In the genomic region with DNA sequence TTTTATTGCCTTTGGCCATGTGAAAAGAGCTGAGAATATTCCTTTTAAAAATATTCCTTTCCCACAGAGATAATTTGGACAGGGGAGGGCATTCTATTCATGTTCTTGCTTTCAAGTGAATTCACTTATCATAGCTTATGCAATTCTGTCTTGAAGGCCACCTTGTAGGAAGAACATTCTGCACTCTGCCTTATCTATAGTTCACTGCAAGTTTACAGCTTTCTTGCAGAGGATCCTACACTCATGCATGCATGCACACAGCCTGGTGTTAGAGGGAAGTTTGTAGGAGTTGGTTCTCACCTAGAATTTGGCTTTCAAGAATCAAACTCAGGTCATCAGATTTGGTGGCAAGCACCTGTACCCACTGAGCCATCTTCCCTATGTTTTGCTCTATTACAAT, we compare ENCODE assay signal across 25 mouse cellular contexts.
"Had no signal": no experiment of that assay in that cellular context is flagged by ENCODE, and none has a peak within 500 bp of the region (broad histone marks: within the 10 kb centered on the region; RNA-seq: fewer than 3 reads in every experiment).

No protein-coding gene starts in this region.

- H3K4me2 ChIP-seq: heart, embryonic 11.5 days; heart, embryonic 13.5 days; heart, embryonic 15.5 days; hindbrain, embryonic 13.5 days; kidney, embryonic 15.5 days; limb, embryonic 13.5 days; limb, embryonic 15.5 days; liver, embryonic 12.5 days had no signal

- H3K9ac ChIP-seq: heart, embryonic 13.5 days; heart, embryonic 15.5 days; hindbrain, embryonic 13.5 days; kidney, embryonic 15.5 days; limb, embryonic 13.5 days; limb, embryonic 15.5 days; liver, embryonic 12.5 days had no signal

- H3K4me1 ChIP-seq: heart, embryonic 13.5 days; heart, embryonic 15.5 days; hindbrain, embryonic 13.5 days; kidney, embryonic 15.5 days; limb, embryonic 13.5 days; limb, embryonic 15.5 days; liver, embryonic 12.5 days had no signal

- H3K4me3 ChIP-seq: heart, adult 2 months; heart, embryonic 13.5 days; heart, embryonic 15.5 days; hindbrain, embryonic 13.5 days; kidney, embryonic 15.5 days; limb, embryonic 13.5 days; limb, embryonic 15.5 days; liver, embryonic 12.5 days had no signal

- ATAC-seq: hindbrain, embryonic 16.5 days; inflammation-experienced regulatory T-cells, adult 6 months; liver, embryonic 12.5 days had no signal

- H3K9me3 ChIP-seq: heart, embryonic 13.5 days; heart, embryonic 15.5 days; hindbrain, embryonic 13.5 days; kidney, embryonic 15.5 days; limb, embryonic 13.5 days; limb, embryonic 15.5 days; liver, embryonic 12.5 days had no signal

- H3K36me3 ChIP-seq: heart, embryonic 13.5 days; heart, embryonic 15.5 days; hindbrain, embryonic 13.5 days; kidney, embryonic 15.5 days; limb, embryonic 13.5 days; limb, embryonic 15.5 days; liver, embryonic 12.5 days had no signal

- DNase-seq: gastrocnemius, postnatal 14 days; gastrocnemius, postnatal 36 days; heart, adult 11 months; heart, adult 2 months; heart, postnatal 14 days; heart, postnatal 36 days; kidney, adult 11 months; kidney, adult 2 months; kidney, adult 9 months; kidney, postnatal 14 days; kidney, postnatal 36 days; layer of hippocampus, adult 9-11 months; layer of hippocampus, postnatal 36 days; left cerebral cortex, postnatal 4 days had no signal

- H3K27ac ChIP-seq: heart, adult 2 months; heart, embryonic 13.5 days; heart, embryonic 15.5 days; hindbrain, embryonic 13.5 days; kidney, embryonic 15.5 days; kidney, postnatal 0 days; limb, embryonic 13.5 days; limb, embryonic 15.5 days; liver, embryonic 12.5 days had no signal

- H3K27me3 ChIP-seq: heart, embryonic 13.5 days; heart, embryonic 15.5 days; hindbrain, embryonic 13.5 days; kidney, embryonic 15.5 days; limb, embryonic 13.5 days; limb, embryonic 15.5 days; liver, embryonic 12.5 days had no signal
